Mouse (Mus musculus) liver, embryonic 14.5 days (tissue): ENCODE results near the gene Trp63.

Experiments used
- CTCF ChIP-seq: IDR thresholded peaks from 2 replicates; pipeline ENCODE4 v1.5.1; 2016; ENCODE audit warnings: antibody characterized with exemption, low read depth, control low read depth
- EP300 ChIP-seq: IDR thresholded peaks from 2 replicates; pipeline ENCODE4 v1.6.1; 2016; ENCODE audit warnings: antibody characterized with exemption, low read depth

DNA sequence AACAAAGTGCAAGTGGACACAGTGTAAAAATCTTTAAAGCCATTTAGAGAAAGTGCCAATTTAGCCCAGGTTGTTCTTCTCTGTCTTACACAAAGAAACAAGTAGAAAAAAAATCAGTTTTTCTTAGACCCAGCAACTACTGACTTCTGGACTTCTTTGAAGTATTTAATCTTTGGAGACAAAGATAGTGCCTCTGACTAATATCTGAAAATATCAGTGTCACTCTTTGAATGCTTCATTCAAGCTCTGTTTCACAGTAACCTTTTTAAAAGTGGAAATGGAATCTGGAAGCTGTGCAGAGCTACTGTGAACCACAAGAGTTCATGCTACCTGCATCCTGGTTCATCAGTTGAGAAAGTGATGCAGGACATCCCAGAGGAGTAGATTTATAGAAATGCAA is 22.7 kb downstream of the Trp63 start:
- TF ChIP-seq CTCF (no peak), EP300 (no peak)
